Mouse (Mus musculus) lung, adult 2 months (tissue): ENCODE measurements around the gene Cntnap2.

Source experiments
- CTCF ChIP-seq: fragments of 200-500 bp; IDR thresholded peaks from 2 replicates; pipeline ENCODE4 v1.5.1; 2011; ENCODE audit warnings: mild to moderate bottlenecking, low read length, control low read depth; ENCODE audit not compliant: insufficient read depth
- POLR2A ChIP-seq: fragments of 200-500 bp; IDR thresholded peaks from 2 replicates; pipeline ENCODE4 v1.6.1; 2011; ENCODE audit warnings: low read depth, mild to moderate bottlenecking, control low read depth, low read length, borderline replicate concordance; ENCODE audit errors: extremely low read depth

DNA sequence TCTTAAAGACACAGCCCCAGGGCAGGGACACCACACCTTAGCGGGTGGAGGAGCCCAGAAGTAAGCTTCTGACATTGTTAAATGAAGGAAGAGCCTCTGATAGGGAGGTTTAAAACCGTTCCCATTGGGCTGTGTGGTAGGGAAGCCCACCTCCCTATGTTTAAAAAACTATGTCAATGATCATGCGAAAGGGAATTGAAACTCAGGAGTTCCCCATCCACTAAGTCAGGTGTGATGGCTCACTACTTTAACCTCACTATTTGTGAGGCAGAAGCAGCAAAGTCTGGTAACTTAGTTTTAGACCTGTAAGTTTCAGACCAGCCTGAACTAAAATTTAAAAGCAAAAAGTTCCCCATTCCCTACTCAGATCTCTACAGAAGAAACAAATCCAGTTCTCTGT is 2210.3 kb downstream of the Cntnap2 start:
- no peak for TF ChIP-seq POLR2A
- no peak for TF ChIP-seq CTCF
